Mouse (Mus musculus) CD4-positive, CD25-positive, alpha-beta regulatory T cell, adult 4 months (primary cell): ENCODE data around the gene Med29. TPM values are rescaled to one million over a fixed set of nuclear protein-coding genes. Genes with fewer than 3 reads are reported as not detected.
"Not testable (repeated sequence)": the region's sequence is repeated elsewhere in the genome, so short reads cannot be mapped to it uniquely, and the experiment has no call there.

Experiments
- ATAC-seq: one replicate; pipeline ENCODE4 v1.8.0; 2017
- polyA plus RNA-seq, 2 experiments: library from polyadenylated mRNA; unstranded; fragments of 100-300 nt; shearing (Covaris generic); gene quantifications; one replicate each; pipeline ENCODE4 v1.2.1; 2017

Med29 gene
- polyA plus RNA-seq, 2 experiments from 2014 or later: 25.8 to 27.5 TPM

DNA sequence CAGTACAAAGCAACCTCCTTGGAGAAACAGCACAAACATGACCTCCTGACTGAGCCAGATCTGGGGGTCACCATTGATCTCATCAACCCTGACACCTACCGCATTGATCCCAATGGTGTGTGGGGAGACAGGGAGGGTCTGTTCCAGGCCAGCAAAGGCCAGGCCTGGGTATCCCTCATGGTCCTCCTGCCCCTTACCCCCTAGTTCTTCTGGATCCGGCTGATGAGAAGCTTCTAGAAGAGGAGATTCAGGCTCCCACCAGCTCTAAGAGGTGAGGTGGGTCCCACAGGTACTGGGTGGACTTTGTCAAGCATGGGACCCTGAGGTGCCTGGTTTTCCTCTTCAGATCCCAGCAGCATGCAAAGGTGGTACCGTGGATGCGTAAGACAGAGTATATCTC lies 2.9 kb upstream of the Med29 start:
- ATAC-seq: no peak

DNA sequence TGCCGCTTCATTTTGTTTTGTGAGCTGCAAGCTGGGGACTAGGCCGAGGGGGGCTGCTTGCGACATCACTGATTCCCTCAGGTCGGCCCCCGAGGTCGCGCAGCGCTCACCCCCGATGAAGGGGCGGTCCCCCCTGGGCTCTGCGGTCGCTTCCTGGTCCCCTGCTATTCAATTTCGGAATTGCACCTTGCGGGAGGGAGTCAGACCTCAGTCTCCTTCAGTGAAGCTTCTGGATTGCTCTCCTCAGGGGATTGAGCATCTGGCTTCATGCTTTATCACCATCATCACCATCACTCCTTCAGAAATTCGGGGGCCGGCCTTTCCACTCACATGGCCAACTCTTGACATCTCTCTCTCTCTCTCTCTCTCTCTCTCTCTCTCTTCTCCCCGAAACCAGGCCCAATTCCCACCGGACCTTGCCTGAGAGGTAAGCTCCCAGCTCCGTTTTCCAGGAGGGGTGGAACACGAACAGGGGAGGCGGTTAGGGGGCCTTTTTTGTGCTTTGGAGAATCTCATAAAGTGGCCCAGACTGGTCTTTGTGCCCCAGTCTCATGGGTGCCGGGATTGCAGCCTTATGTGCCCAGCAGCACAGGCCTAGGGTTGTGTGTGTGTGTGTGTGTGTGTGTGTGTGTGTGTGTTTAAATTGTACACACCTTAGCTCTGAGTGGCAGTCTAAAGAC lies 904 bp upstream of the Med29 start:
- peak; percentile 8 for ATAC-seq

DNA sequence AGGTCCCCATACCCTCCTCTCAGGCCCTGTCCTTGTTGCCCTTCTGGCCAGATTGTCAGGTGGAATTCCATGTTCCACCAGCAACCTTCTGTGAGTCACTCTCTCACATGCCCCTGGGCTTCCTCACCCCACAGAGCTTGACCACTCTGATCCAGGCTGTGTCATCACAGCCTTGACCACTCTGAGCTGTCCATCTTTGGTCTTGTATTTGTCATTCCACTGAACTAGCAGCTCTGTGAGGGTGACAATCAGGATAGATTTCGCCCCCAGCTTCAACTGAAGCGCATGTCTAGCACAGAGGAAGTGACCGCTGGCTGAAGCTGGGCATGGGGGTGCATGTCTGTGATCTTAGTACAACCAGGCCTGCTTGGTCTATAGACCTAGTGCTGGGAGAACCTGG lies 2.2 kb downstream of the Med29 start:
- no peak for ATAC-seq

DNA sequence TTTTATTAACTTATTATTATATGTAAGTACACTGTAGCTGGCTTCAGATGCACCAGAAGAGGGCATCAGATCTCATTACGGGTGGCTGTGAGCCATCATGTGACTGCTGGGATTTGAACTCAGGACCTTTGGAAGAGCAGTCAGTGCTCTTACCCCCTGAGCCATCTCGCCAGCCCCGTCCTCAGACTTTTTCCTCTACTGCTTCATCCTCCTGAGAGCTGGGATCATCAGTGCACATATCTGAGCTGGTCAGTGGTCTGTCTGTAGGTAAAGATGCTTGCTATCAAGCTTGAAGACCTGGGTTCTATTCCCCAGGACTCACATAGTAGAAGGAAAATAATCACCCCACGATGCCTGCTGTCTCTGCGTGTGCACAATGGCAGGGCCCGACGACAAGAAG lies 5.1 kb downstream of the Med29 start:
- not testable (repeated sequence) for ATAC-seq

DNA sequence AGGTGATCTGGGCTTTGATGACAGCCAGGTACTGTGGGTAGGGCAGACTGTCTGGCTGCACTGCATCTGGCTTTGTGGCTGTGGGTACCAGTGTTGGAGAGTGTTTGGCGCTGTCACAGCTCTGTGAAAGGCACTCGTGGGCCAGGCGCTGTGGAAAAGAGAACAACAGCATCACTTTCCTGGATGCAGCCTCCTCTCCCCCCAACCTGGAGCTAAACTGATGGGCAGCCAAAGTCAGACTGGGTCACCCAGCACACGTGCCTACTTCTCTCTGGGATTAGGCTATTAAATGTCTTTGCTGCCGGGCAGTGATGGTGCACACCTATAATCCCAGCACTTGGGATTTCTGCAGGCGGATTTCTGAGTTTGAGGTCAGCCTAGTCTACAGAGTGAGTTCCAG lies 5.6 kb downstream of the Med29 start:
- ATAC-seq: not testable (repeated sequence)

DNA sequence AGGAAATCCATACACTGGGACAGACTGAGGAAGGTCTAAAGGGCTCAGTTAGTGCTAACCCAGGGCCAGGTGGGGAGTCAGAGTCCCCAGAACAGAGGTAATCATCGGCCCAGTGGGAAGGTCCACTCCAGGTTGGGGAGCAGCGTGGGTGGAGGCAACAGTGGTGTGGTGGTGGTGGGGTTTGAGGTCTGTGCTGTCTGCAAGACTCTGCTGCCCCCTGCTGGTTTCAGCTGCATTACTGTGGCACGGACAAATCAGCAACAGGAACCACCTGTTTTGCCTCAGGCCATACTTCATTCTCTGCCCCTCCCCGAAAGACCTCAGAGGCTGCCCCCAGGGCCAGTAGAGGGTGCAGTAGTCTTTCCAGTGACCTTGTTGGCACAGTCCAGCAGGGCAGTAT lies 6.0 kb downstream of the Med29 start:
- ATAC-seq: peak; percentile 6

DNA sequence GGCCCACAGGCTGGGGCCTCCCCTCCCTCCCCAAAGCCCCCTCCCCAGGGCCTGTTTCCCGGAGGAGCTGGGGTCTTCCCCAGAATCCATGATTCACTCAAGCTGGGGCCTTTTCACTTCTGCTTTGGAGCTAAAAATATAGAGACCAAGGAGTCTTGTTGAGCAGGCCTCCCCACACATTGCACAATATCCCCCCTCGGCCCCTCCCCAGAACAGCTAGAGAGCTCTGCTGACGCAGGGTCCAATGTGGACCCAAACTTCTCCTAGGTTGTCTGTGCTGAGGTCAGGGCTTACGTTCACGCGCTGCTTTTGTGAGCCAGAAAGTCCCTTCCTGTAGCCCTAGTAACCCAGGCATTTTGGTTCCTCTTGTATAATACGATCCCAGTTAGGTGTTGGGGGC lies 6.5 kb downstream of the Med29 start:
- no peak for ATAC-seq

DNA sequence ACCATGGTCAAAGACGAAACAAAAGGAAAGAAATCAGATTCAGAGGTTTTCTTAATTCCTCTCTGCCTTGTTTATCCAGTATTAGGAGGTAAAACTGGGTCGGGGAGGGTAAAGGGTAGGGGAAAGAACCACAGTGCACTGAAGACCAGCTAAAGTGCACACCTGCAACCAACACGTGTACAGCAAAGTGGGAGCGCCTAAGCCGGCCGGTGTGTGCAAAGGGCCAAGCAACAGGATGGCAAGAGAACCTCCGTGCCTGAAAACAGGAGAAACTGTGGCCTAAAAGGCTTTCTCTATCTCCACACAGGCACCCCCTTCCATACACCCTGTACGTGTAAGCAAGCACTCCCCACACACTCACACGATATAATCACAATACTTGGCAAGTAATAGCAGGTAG lies 7.3 kb downstream of the Med29 start:
- ATAC-seq: no peak

DNA sequence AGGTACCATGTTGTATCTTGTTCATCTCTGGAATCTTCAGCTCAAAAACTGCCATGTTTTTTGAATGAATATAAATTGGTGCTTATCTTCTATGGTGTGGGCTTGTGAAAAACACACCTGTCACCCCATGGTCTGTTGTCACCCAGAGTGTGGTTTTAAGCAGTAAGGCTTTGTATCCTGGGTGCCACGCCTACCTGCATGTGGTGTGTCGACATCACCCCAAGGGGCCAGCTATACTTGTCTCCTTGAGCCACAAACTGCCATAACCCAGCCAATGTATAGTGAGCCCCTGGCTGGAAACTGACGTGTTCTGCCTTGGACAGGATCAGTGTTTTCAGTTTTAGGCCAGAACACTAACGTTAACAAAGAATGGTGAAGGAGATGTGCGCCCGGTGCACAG lies 8.3 kb downstream of the Med29 start:
- no peak for ATAC-seq

DNA sequence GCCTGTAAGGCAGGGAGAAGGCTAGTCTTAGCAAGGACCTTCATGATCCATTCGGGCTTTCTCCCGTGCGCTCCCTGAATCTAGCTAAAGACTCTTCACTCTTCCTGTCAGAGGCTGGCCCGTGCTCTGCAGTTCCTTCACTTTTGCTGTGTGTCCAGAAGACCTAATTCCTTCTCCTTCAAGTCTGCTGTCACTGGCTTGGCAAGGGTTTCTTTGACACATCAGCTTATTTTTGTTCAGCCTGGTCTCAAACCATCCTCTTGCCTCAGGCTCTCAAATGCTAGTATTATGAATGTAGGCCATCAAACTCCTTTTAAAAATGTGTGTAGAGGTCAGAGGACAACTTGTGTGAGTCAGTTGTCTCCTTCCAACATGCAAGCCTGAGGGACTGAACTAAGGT lies 8.9 kb downstream of the Med29 start:
- no peak for ATAC-seq

DNA sequence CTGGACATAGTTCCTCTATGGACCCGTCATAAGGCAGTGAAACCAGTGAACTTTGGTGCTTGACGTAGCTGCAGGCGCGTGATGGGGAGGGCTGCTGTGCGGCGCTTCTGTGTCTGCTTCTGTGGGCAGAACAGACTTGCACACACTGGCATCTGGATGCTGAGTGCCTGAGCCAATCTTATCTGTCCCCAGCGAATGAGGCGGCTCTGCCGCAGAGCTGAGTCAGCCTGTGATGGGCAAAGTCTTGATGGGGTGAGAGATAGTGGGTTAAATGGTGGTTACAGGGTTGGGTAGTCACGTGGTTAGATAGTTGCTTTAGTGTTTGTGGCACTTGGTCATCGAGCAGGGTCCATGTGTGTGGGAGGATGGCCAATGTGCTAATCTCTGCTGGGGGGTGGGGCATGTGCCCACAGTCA lies 9.5 kb downstream of the Med29 start:
- peak; percentile 44 for ATAC-seq

DNA sequence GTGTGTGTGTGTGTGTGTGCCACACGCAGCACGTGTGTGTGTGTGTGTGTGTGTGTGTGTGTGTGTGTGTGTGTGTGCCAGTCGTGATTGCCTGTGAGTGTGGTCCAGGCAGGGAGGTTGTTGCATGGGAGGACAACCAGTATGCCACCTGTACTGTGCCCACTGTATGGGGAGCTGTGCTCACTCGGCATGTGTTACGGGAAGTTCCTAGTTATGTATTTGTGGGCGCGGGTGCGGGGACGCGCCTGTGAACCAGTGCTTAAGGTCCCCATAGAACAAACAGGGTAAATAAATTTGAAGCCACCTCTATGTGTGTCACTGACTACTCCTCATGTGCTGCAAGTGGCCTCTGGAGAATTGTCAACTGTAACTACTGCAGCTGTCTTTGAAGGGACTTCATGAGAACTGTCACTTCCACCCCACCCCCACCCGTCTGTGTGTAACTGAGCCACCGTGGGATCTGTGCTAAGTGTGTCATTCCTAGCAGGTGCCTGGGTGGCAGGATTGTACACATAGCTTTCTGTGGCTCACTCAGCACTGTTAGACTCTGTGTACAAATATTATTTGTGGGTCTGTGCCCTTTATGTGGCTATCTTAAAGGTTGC lies 10.1 kb downstream of the Med29 start:
- peak; percentile 5 for ATAC-seq

DNA sequence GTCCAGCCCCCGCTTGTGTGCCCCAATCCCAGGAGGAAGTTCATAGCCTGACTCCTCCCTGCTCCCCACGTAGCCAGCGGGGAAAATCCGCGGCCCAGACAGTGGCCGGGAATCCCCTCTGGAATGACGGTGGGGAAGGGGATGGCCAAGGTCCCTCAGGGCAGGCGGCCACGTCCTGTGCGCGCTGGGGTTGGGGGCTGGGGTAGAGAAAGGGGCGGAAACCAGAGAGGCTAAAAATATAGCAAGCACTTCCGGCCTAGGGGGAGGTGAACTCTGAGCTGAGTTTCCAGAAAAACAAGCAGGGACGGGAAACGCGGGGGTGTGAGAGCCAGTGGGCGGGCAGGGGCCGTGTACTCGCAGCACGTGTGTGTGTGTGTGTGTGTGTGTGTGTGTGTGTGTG lies 10.6 kb downstream of the Med29 start:
- peak; percentile 40 for ATAC-seq

DNA sequence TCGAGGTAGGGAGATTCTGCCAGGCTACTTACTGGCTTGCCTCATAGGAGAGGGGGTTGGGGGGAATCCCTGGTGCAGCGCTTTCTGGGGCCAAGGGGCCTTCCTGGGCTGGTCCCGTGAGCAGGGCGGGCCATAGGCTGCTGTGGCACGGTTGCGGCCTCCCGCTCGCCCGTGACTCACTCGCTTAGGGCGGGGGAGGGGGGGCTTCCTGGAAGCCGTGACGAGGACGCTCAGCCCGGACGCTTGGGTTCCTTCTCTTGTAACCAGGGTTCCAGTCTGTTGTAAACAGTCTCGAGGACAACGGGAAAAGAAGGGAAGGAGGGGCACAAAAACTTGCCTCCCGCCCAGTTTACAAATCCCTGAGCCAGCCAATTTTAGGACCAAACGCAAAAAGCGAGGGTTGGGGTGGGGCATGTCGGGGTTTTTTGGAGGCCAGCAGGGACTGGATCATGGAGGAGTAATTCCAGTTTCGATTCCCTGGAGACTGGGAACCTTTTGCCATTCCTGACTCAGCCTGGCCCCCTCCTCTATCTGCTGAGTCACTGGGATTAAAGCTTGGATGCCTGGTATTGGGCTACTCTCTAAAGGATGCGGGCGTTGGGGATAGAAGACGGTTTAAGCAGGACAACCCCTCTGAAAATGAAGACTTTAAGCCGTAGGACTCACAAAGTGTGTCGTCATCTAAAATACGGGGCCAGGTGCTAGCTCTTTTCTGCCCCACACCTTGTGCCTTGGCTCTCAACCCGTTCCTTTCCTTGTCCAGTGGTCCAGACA lies 11.3 kb downstream of the Med29 start:
- ATAC-seq: peak; percentile 49

DNA sequence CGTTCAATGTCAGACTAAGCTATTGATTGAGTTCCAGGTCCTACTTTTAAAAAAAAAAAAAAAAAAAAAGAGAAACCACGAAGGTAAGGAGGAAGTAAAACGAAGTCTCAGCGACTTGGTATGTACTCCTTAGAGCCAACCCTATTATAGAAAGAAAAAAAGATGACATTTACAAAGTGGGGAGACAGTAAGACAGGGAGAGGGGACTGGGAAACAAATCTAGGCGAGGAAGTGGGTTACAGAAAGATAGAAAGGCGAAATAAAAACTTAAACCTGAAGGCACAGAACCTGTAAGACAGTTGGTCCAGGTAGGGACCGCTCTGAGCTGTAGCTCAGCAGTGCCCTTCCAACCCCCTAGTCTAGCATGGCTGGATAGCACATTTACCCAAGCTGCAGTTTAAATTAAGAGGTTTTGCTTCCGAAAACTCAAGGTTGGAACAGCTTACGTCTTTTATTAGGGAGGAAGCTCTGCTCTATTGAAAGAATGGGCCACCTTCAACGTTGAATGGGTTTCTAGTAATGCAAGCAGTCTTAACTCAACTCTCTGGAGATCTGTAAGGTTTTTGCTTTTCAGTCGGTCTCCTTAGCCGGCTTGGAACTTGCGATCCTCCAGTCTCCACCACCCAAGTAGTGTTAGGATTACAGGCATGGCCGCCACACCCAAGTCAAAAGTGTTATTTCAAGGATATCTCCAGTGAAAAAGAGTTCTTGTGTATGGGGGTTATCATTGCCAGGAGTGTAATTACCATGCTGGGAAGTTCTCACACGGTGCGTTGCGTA lies 12.1 kb downstream of the Med29 start, which contains the start of gene Zfp36:
Gene Zfp36, minus strand, starts transcription at position 17 of the 780 bp plus-strand sequence.
- ATAC-seq: no peak

DNA sequence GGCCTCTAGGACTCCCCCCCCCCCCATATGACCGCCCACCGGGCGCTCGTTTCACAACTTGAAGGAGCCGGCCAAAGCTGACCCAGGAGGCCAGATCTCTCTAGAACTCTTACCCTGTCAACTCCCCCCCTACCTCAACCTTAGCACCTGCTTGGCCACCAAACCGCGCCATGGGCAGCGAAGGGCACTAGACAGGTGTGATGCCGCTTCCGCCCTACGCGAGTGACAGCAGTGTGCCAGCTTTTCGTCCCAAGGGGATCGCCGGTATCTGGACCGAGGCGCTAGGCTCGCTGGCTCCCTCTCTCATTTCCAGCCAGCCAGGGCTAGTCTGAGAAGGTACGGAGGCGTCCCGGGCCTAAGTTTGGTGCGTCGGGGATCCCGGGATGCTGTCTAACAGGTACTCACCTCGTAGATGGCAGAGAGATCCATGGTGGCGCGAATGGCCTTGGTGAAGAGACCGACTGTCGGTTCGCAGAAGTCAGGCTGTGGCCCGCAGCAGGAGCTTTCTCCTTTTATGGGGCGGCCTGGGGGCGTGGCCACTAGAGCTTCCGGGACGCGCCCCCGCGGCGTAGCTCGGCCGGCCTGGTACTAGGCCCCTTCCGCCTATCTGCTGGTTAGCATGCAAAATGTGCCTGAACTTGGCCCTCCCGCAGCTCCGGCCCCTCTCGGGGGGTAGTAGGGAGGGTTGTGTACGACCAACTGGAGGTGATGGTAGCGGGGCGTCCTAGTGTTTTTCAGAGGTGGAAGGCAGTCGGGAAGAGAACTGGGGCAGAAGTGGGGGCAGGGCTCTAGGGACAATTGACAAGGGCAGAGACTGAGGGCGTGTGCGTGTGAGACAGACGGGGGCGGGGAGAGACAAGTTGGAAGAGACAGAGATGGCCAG lies 13.5 kb downstream of the Med29 start:
- peak; percentile 26 for ATAC-seq

DNA sequence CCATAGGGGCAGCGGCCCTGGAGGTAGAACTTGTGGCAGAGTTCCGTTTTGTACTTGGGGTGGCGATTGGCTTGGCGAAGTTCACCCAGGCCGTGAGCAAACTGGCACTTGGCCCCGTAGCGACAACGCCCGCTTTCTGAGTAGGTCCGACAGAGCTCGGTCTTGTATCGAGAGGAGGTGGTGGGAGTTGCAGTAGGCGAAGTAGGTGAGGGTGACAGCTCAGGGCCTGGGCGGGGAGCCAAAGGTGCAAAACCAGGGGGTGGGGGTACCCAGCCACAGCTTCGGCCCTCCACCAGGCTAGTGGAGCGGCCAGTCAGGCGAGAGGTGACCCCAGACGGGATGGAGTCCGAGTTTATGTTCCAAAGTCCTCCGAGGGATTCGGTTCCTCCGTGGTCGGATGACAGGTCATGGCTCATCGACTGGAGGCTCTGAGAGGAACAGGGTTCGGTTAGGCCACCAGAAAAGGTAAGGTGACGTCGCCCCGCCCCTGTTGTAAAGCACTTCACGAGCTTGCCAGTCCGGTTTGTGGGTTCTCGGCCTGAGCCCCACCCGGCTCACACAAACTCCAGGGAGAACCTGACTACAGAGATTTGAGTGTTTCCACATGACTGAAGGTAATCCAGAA lies 14.3 kb downstream of the Med29 start:
- ATAC-seq: no peak

DNA sequence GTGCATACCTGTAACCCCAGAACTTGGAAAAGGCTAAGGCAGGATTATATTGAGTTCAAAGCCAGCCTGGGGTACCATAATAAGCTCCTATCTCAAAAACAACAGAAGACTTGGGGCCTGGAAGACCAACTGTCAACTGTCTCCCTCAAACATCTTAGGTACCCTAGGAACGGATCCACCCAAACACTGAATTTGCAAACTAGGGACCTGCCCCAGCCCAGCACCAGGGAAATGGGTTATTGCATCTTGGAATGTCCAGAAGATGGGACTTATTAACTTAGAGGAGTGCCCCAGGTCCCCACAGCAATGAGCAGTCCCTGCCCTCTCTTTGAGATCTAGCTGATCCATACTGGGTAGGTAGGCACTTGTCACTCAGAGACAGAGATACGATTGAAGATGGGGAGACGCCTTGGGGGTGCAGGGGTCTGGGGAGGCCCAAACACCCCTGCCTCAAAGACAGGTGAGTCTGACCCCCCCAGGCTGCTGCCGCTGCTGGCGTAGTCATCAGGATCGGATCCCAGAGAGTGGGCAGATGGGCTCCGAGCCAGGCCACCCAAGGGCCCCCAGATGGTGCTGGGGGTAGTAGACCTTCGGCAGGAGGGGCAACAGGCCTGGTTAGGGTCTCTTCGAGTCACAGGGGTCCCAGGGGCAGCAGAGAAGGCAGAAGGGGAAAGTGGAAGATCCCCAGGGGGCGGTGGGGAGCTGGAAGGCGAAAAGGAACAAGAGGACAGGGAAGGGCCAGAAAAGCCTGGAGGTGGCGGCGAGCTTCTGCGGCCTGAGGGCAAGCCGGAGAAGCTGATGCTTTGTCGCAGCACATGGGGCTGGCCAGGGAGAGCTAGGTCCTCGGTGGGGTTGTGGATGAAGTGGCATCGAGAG lies 15.1 kb downstream of the Med29 start:
- ATAC-seq: no peak

DNA sequence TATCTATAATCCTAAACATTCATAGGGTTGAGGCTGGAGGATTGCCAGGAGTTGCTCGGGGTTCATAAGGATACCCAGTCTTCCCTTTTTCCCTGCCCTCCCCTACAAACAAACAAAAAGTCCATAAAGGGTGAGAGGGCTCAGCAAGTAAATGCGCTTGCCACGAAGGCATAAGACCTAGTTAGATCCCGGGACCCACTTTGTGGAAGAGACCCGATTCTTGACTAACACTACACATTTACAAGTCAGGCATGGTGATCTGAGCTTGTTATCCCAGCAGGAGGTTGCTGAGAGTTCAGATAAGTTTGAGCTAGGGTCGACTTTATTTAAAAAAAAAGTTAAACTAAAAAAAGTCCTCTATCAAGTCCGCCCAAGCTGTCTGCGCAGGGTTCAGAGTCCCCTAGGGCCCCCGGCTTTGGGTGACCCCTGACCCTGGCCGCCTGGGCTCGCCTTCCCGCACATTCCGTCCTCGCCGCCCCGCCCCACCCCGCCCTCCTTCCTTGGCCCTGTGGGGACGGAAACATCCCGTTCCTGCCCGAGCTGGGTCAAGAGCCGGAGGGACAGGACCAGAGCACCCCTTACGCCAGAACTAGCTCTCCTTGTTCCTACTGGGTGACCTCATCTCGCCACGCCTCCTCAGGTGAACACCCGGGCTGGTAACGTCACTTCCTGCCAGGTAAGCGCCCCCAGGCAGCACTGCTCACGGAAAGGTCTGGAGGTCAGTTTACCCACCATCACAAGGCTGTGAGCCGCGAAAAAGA lies 16.3 kb downstream of the Med29 start:
- ATAC-seq: peak; percentile 6
